Mouse (Mus musculus) limb, embryonic 15.5 days (tissue): ENCODE measurements around the gene Tma7. TPM values are rescaled to one million over a fixed set of nuclear protein-coding genes. Genes with fewer than 3 reads are reported as not detected.
A peak's percentile ranks its signal among the peaks of the same experiment; 100 is the strongest.

ENCODE experiments used
- ATAC-seq: fragments of 200-750 bp; cut with Nextera tagmentation; 2 replicates; pipeline ENCODE4 v1.8.0; 2017; ENCODE audit warnings: low read depth, moderate TSS enrichment; ENCODE audit not compliant: insufficient number of reproducible peaks, low FRiP score, low TSS enrichment
- H3K27ac ChIP-seq: fragments of 300-500 bp; sonication (generic); 2 replicates; pipeline ENCODE4 v1.5.1; 2015; ENCODE audit warnings: moderate library complexity, mild to moderate bottlenecking, inconsistent platforms
- H3K27me3 ChIP-seq: fragments of 300-500 bp; sonication (generic); 2 replicates; pipeline ENCODE4 v1.6.1; 2015; ENCODE audit warnings: inconsistent platforms
- H3K36me3 ChIP-seq: fragments of 300-500 bp; sonication (generic); 2 replicates; pipeline ENCODE4 v1.6.1; 2015; ENCODE audit warnings: inconsistent platforms
- H3K4me1 ChIP-seq: fragments of 300-500 bp; sonication (generic); 2 replicates; pipeline ENCODE4 v1.6.1; 2015; ENCODE audit warnings: inconsistent platforms
- H3K4me2 ChIP-seq: fragments of 300-500 bp; sonication (generic); 2 replicates; pipeline ENCODE4 v1.6.1; 2015; ENCODE audit warnings: mild to moderate bottlenecking, inconsistent platforms
- H3K4me3 ChIP-seq: fragments of 300-500 bp; sonication (generic); 2 replicates; pipeline ENCODE4 v1.5.1; 2015; ENCODE audit warnings: mild to moderate bottlenecking, inconsistent platforms
- H3K9ac ChIP-seq: fragments of 300-500 bp; sonication (generic); 2 replicates; pipeline ENCODE4 v1.6.1; 2015; ENCODE audit warnings: inconsistent platforms
- H3K9me3 ChIP-seq: fragments of 300-500 bp; sonication (generic); 2 replicates; pipeline ENCODE4 v1.6.1; 2016; ENCODE audit warnings: inconsistent platforms
- WGBS: fragments of 180-500 bp; shearing (Covaris S2); methylation state at CpG from one replicate; pipeline ENCODE4 v1.1.7; 2015; 5-methylcytosine and 5-hydroxymethylcytosine counted together
- polyA plus RNA-seq: library from polyadenylated mRNA; unstranded; fragments of >200 nt; fragmentation: Nextera tagmentation; extraction: Ambion mirVana; gene quantifications from 2 replicates; pipeline ENCODE4 v1.2.1, GENCODE M21; 2015

Gene Tma7
- polyA plus RNA-seq, 1 experiment from 2014 or later, result 558 TPM

DNA sequence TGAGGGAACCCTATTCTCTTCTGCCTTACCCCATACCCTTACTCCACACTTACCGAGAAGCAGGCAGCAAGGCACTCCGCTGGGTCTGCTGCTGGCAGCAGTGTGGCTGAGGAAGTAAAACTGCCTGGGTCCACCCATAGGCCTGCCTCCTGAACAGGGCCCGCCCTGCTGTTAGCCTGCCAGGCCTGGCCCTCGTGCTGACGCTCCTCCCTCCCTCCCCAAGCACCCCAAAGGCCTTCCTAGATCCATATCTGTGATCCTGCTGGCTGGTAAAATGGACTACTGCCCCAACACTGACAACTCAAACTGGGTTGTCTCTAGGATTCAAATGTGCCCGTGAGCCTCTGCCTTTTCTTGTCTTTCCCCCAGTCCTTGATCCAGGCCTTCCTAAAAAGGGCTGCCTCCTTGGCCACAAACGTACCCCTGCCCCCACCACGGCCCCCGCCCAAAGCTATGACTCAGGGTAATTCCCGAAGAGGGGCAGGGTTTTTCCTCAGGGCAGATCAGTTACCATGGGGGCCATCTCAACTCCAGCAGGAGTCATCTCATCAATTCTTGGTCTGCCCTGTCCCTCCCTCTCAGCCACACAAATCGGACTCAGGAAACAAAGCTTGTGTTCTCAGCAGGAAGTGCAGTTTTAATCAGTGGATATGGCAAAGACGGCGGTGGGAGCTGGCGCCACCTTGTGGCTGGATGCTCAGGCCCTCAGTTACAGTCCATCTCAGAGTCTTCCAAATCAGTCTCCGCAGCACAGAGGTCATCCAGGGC is 23.1 kb downstream of the Tma7 start, which contains the start of gene Trex1:
TSS of gene Trex1 (minus strand) at position 599 of the 768 bp plus-strand sequence.
- Histone ChIP-seq H3K27ac (peak within 1 kb of the TSS; percentile 89), H3K36me3 (peaks cover 65% of the 10 kb centered on the region), H3K9me3 (no peaks in the 10 kb centered on the region), H3K9ac (peak within 1 kb of the TSS; percentile 33; the same call in 1 of the 2 replicates), H3K4me1 (peaks cover 34% of the 10 kb centered on the region), H3K4me3 (peak within 1 kb of the TSS; percentile 41), H3K4me2 (peak within 1 kb of the TSS; percentile 51), H3K27me3 (no peaks in the 10 kb centered on the region)
- WGBS, result 11% methylated on average over 15 of the region's 15 CpGs
- ATAC-seq, result peak; percentile 83

DNA sequence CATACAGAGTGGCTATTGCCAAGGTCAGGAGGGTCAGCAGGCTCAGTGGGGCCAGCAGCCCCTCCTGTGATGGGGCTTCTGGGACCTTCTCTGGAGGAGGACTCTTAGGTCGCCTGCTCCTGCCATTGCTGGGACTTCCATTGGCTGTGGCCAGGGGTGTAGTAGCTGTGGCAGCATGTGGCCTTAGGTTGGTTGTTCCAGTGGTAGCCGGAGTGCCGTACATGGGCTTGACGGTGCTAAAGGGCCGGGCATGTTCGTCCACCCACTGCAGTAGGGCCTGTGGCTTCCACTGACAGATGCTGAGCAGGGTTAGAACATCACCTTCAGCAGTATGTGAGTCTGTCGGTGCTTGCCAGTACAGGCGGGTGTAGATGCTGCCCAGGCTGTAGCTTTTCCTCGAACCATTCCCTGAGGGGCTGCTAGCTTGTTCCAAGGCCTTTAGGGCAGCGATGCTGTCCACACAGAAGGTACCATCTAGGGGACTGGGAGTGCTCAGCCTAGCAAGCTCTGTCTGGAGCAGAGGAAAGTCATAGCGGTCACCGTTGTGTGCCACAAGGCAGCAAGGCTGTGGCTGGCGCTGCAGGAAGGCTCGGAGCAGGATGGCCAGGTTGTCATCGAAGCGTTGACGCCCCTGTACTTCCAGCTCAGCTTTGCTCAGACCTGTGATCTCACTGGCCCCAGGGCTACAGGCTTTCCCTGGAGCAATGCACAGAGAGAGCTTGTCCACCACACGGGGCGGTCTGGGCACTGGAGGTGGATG is 24.2 kb downstream of the Tma7 start:
- no peaks in the 10 kb centered on the region for H3K9me3 ChIP-seq
- peaks cover 57% of the 10 kb centered on the region for H3K36me3 ChIP-seq
- no peaks in the 10 kb centered on the region for H3K27me3 ChIP-seq
- peak overlapping the region; percentile 89 for H3K27ac ChIP-seq
- H3K4me3 ChIP-seq, result peak overlapping the region; percentile 41
- peak overlapping the region; percentile 51 for H3K4me2 ChIP-seq
- H3K9ac ChIP-seq, result 0 out of 2 replicates have a peak overlapping the region, but pooled peaks have one; percentile 33
- H3K4me1 ChIP-seq, result peaks cover 35% of the 10 kb centered on the region
- WGBS, result 92% methylated on average over 19 of the region's 19 CpGs
- no peak for ATAC-seq

DNA sequence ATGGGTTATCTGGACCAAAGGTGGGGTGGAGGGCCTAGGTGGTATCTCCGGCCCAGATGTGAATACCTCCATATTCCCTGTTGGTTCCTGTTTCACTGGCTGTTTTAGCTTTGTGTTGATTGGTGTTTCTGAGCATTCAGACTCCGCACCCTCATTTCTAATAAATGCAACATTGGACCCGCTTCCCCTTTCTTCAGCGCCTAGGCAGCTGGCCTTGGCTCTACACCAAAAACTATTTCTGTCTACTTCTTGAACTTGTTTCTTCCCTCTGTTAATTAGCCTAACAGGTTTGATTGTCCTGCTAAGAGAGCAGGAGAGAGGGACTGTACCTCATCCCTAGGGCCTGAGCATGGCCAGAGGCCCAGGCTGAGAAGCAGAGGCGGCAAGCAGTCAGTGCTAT is 24.8 kb downstream of the Tma7 start:
- 86% methylated on average over 5 of the region's 5 CpGs for WGBS
- no peak for ATAC-seq
- no peak overlapping the region for H3K4me2 ChIP-seq
- no peak overlapping the region for H3K27ac ChIP-seq
- H3K4me3 ChIP-seq, result no peak overlapping the region
- peaks cover 35% of the 10 kb centered on the region for H3K4me1 ChIP-seq
- peaks cover 57% of the 10 kb centered on the region for H3K36me3 ChIP-seq
- no peak overlapping the region for H3K9ac ChIP-seq
- H3K27me3 ChIP-seq, result no peaks in the 10 kb centered on the region
- H3K9me3 ChIP-seq, result no peaks in the 10 kb centered on the region

DNA sequence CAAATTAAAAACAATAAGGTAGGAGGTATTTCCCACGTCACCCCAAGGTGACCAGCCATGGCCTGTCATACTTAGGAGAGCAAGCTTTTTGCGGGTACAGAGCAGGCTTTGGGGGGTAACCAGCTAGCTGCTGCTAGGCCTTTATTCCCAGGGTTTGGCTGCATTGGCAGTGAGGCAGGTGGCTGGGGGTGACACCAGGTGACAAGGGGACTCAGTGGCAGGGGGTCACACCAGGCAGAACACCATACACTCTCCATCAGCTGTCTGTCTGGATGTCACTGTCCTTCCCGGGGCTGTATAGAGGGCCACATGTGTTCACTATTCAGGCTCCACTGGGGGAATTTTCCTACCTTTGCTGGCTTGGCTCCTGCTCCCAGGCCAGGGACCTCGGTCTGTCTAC is 25.5 kb downstream of the Tma7 start:
- peaks cover 59% of the 10 kb centered on the region for H3K36me3 ChIP-seq

DNA sequence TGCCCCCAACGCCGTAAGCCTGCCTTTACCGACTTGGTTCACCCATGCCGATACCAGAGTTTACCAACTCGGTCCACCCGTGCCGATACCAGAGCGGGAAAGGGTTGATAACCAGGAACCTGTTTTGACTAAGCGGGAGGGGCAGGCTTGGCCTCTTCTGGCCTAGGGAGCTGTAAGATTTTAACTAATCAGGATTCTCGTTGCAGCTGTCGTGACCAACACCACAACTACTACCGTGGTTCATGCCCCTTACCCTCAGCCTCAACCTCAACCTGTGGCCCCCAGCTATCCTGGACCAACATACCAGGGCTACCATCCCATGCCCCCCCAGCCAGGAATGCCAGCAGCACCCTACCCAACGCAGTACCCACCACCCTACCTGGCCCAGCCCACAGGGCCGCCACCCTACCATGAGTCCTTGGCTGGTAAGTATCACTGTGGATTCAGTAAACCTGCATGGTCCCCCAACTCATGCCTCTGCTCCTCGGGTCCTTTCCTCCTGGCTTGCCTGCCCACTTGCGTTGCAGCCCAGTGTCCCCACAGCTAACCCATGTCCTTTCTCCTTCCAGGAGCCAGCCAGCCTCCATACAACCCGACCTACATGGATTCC is 26.2 kb downstream of the Tma7 start:
- H3K27me3 ChIP-seq, result no peaks in the 10 kb centered on the region
- WGBS, result 92% methylated on average over 17 of the region's 17 CpGs
- no peak overlapping the region for H3K4me2 ChIP-seq
- H3K4me1 ChIP-seq, result peaks cover 35% of the 10 kb centered on the region
- no peak overlapping the region for H3K4me3 ChIP-seq
- no peak for ATAC-seq
- no peaks in the 10 kb centered on the region for H3K9me3 ChIP-seq
- no peak overlapping the region for H3K9ac ChIP-seq
- no peak overlapping the region for H3K27ac ChIP-seq
- peaks cover 56% of the 10 kb centered on the region for H3K36me3 ChIP-seq

More for the DNA sequence above, 25.5 kb downstream of the Tma7 start:
- 79% methylated on average over 4 of the region's 4 CpGs for WGBS
- H3K9ac ChIP-seq, result no peak overlapping the region
- no peak overlapping the region for H3K27ac ChIP-seq
- peaks cover 35% of the 10 kb centered on the region for H3K4me1 ChIP-seq
- H3K27me3 ChIP-seq, result no peaks in the 10 kb centered on the region
- no peak overlapping the region for H3K4me2 ChIP-seq
- no peak overlapping the region for H3K4me3 ChIP-seq
- ATAC-seq, result no peak
- H3K9me3 ChIP-seq, result no peaks in the 10 kb centered on the region

DNA sequence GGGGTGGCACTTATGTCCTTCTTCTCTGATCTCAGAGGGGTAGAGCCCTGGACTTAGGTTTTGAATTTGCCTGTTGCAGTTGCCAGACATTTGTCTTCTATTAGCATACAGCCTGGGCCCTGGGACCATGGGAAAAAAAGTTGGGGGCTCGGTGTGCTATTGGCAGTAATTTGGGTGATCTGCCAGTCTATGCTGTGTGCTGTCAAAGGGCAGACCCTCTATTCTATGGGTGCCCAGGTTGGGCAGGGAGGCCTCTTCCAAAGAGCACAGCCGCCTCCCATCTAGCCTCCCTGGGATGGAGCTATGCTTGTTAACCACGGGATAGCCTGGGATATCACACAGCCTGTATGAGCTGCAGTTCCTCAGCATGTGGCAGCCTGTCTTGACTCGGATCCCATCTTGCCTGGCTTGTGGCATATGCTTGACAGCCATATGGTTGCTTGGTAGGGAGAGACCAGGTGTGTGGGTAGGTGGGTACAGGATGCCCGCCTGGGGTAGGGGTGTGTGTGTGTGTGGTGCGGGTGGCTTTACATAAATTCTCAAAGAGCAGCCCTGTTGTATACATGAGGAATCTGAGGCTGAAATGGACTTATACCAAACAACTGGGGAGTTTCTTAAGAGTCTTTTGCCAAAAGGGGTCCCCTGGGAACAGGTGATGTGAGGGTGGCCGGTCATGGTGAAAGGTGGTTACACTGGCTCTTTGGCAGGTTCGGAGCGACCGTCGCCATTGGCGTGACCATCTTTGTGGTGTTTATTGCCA is 26.9 kb downstream of the Tma7 start:
- peaks cover 35% of the 10 kb centered on the region for H3K4me1 ChIP-seq
- WGBS, result 85% methylated on average over 12 of the region's 12 CpGs
- H3K9ac ChIP-seq, result 0 out of 2 replicates have a peak overlapping the region, but pooled peaks have one; percentile 20
- peak overlapping the region; percentile 69 for H3K27ac ChIP-seq
- ATAC-seq, result no peak
- peaks cover 50% of the 10 kb centered on the region for H3K36me3 ChIP-seq
- H3K4me3 ChIP-seq, result peak overlapping the region; percentile 22
- no peaks in the 10 kb centered on the region for H3K27me3 ChIP-seq
- peak overlapping the region; percentile 29 for H3K4me2 ChIP-seq
- no peaks in the 10 kb centered on the region for H3K9me3 ChIP-seq

DNA sequence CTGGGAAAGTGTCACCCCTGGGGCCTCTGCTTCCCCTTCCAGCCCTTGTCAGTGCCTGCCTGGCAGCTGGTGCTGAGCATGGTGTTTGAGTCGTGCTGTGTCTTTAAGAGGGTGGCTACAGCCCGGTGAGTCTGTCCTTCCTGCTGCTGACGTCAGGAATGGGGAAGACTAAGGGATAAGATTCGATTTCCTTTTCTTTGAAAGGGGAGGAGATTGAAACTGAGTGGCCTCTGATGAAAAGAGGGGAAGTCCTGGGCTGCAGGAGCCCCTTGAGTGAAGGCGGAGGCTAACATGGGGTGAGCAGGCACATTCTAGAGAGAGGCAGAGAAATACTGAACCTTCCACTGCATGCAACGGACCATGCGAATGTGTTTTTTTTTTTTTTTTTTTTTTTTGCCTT is 27.7 kb downstream of the Tma7 start:
- Histone ChIP-seq H3K9me3 (no peaks in the 10 kb centered on the region), H3K4me1 (peaks cover 33% of the 10 kb centered on the region), H3K27ac (peak overlapping the region; percentile 69), H3K9ac (0 out of 2 replicates have a peak overlapping the region, but pooled peaks have one; percentile 20), H3K4me2 (peak overlapping the region; percentile 29), H3K4me3 (peak overlapping the region; percentile 22), H3K27me3 (no peaks in the 10 kb centered on the region), H3K36me3 (peaks cover 52% of the 10 kb centered on the region)
- 4% methylated on average over 7 of the region's 7 CpGs for WGBS
- ATAC-seq, result peak; percentile 50

DNA sequence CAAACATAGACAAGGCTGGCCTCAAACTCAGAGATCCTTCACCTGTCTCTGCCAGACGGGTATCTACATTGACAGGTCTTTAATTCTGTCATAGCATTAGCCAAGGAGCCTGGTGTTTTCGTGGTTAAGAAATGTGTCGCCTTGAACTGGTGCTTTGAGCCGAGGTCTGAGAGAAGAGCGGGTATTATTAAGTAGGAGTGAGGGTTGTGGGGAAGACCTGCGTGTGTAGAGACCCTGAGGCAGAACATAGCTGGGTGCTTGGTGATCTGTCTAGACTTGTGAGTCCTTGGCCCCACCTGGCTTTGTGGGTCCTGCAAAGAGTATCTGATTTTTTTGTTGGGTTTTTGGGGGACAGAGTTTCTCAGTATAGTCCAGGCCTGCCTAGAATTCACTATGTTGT is 28.5 kb downstream of the Tma7 start:
- no peak for ATAC-seq
- Histone ChIP-seq H3K27me3 (no peaks in the 10 kb centered on the region), H3K4me3 (no peak overlapping the region), H3K36me3 (peaks cover 55% of the 10 kb centered on the region), H3K4me2 (no peak overlapping the region), H3K9ac (no peak overlapping the region), H3K9me3 (no peaks in the 10 kb centered on the region), H3K4me1 (peaks cover 26% of the 10 kb centered on the region), H3K27ac (peak overlapping the region; percentile 54; the same call in 1 of the 2 replicates)
- WGBS, result 63% methylated on average over 6 of the region's 6 CpGs

DNA sequence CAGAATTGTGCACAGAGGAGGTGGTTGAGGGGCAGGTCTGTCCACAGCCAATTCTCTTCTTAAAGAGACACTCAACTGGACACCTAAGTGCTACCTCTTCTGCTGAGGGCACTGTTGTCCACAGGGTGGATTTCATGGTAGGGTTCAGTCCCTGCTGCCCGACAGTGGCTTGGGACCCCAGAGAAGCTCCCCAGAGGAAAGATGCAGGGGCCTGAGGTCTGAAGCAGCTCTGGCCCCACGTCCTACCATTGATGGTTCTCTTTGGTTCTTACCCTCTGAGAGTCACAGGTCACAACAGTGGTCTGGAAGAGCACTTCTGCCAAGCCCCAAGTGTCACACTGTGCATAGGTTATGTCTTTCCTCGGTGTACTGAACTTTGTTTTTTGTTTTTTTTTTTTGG is 29.0 kb downstream of the Tma7 start:
- no peak for ATAC-seq
- Histone ChIP-seq H3K4me3 (no peak overlapping the region), H3K27me3 (no peaks in the 10 kb centered on the region), H3K9ac (no peak overlapping the region), H3K36me3 (peaks cover 56% of the 10 kb centered on the region), H3K27ac (no peak overlapping the region), H3K9me3 (no peaks in the 10 kb centered on the region), H3K4me1 (peaks cover 21% of the 10 kb centered on the region), H3K4me2 (no peak overlapping the region)
- 84% methylated on average over 3 of the region's 3 CpGs for WGBS

DNA sequence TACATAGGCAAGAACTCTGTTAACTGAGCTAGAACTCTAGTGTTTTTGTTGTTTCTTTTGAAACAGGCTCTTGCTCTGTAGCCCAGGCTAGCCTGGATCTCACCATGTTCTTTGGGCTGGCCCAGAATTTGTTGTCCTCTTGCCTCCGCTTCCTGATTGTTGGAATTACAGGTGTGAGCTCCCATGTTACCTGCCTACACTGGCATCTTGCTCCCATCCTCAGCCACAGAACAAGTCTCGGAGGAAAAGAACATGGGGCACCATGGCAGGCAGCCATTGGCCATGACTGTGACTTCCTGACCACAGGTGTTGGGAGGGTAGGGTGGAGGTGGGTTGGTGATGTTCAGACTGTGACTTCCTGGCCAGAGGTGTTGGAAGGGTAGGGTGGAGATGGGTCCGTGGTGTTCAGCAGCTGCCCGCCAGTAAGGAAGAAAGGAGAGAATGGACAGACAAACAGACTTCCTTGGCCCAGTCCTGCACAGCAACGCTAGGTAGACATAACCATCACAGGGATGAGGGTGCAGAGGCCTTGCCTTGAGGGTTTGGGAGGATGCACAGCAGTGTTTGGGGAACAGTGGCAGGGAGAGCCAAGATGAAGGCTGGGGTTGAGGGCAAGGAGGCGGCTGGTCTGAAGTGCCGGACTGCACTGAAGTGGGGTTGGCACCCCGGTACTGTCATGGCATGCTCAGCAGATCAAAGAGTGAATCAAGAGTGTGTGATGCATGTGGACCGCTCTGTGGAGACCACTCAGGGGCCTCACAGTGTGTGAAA is 29.7 kb downstream of the Tma7 start:
- H3K4me2 ChIP-seq, result no peak overlapping the region
- no peaks in the 10 kb centered on the region for H3K27me3 ChIP-seq
- H3K4me1 ChIP-seq, result peaks cover 16% of the 10 kb centered on the region; the same call in 1 of the 2 replicates
- no peak overlapping the region for H3K4me3 ChIP-seq
- H3K9me3 ChIP-seq, result no peaks in the 10 kb centered on the region
- 90% methylated on average over 9 of the region's 9 CpGs for WGBS
- H3K36me3 ChIP-seq, result peaks cover 53% of the 10 kb centered on the region
- no peak overlapping the region for H3K9ac ChIP-seq
- ATAC-seq, result no peak
- 0 out of 2 replicates have a peak overlapping the region, but pooled peaks have one; percentile 38 for H3K27ac ChIP-seq
